Mouse (Mus musculus) erythroblast, embryonic 14.5 days (primary cell): ENCODE results near the gene Pga5.

Source experiments
- GATA1 ChIP-seq: IDR thresholded peaks from 2 replicates; pipeline ENCODE4 v1.6.1; 2012; ENCODE audit warnings: low read length, inconsistent platforms, mixed read lengths
- TAL1 ChIP-seq: IDR thresholded peaks from 3 replicates; pipeline ENCODE4 v1.6.1; 2012; ENCODE audit warnings: low read length, inconsistent platforms, mixed read lengths

DNA sequence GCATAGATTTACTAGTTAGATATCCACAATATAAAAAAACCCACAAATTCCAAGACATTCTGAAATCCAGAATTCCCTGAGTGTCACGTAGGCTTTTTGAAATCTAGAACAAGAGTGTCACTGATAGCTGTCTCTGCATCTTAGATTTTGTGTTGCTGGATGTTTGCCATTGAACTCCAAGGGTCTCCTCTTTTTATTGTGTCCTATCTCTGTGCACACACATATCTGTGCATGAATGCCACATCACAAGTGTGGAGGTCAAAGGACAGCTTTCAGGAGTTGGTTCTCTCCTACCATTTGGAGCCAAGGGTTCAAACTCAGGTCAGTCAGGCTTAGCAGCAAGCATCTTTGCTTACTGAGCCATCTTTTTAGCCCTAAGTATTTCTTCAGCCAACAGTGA lies 30.0 kb upstream of the Pga5 start:
- TF ChIP-seq GATA1 (no peak), TAL1 (no peak)
